Mouse (Mus musculus): ENCODE results near the gene Dnajc1. TPM values are rescaled to one million over a fixed set of nuclear protein-coding genes. Genes with fewer than 3 reads are reported as not detected.

Dnajc1 gene
- polyA plus RNA-seq, 1 experiment from 2014 or later, result 15.5 TPM

DNA sequence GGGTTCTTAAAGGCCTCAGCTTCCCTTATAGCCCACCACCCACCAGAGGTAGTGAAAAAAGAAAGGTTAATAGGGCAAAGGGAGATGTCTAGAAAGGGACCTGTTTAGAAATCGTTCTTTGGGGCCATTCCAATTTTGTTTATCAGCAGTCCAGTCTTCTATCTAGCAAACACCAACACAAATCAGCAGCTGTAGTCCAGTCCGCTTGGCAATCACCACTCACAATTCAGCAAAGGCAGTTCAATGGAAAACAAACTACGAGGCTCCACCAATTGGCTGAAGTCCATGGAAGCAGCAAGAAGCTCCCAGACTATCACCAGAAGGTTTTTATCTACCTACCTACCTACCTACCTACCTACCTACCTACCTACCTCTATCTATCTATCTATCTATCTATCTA lies 236.5 kb downstream of the Dnajc1 start:
- no peaks in the 10 kb centered on the region for H3K27me3 ChIP-seq (ENCODE audit: insufficient read depth, low read length)
- no peaks in the 10 kb centered on the region for H3K4me1 ChIP-seq (ENCODE audit: insufficient read depth)
- H3K9ac ChIP-seq (replicated peaks), result no peak overlapping the region
- WGBS (ENCODE audit: insufficient replicate concordance), result 81% methylated on average over 3 of the region's 3 CpGs
- H3K4me3 ChIP-seq (ENCODE audit: low read depth, low read length), result no peak overlapping the region
- TF ChIP-seq EP300 (IDR thresholded peaks at IDR 0.05; ENCODE audit: low read depth) (no peak), CTCF (IDR thresholded peaks at IDR 0.05; ENCODE audit: low read depth) (no peak)
- H3K9me3 ChIP-seq (ENCODE audit: low read length), result no peaks in the 10 kb centered on the region
- H3K27ac ChIP-seq (ENCODE audit: low read depth), result no peak overlapping the region
- DNase-seq, result no peak
- no peak for ATAC-seq
- peaks cover 29% of the 10 kb centered on the region for H3K36me3 ChIP-seq (replicated peaks; ENCODE audit: insufficient read depth, low read length)
- no peak overlapping the region for H3K4me2 ChIP-seq (ENCODE audit: low read depth, low read length)

All from liver, postnatal 0 days (tissue).